Mouse (Mus musculus): ENCODE data around the gene Emc9. TPM values are rescaled to one million over a fixed set of nuclear protein-coding genes. Genes with fewer than 3 reads are reported as not detected.

Emc9 gene
- polyA plus RNA-seq, 1 experiment from 2014 or later, result 9.7 TPM

GRCm38 (mm10) chr14:55589771-55590448, 4.8 kb upstream of the Emc9 start:
- peaks cover 22% of the 10 kb centered on the region for H3K36me3 ChIP-seq
- H3K4me2 ChIP-seq (replicated peaks), result peak overlapping the region; percentile 93
- WGBS, result 78% methylated on average over 11 of the region's 11 CpGs
- H3K27ac ChIP-seq (replicated peaks), result peak overlapping the region; percentile 77
- H3K27me3 ChIP-seq, result no peaks in the 10 kb centered on the region
- no peaks in the 10 kb centered on the region for H3K9me3 ChIP-seq (replicated peaks)
- H3K4me1 ChIP-seq, result peaks cover 22% of the 10 kb centered on the region
- no peak for ATAC-seq (ENCODE audit: insufficient number of reproducible peaks, low FRiP score, low TSS enrichment, low read depth)
- H3K4me3 ChIP-seq (replicated peaks), result peak overlapping the region; percentile 98
- peak overlapping the region; percentile 43 for H3K9ac ChIP-seq

- WGBS, result 88% methylated on average over 5 of the region's 5 CpGs
- Histone ChIP-seq H3K4me3 (replicated peaks) (no peak overlapping the region), H3K4me2 (replicated peaks) (no peak overlapping the region), H3K4me1 (peaks cover 26% of the 10 kb centered on the region), H3K36me3 (peaks cover 15% of the 10 kb centered on the region), H3K9ac (no peak overlapping the region), H3K27ac (replicated peaks) (no peak overlapping the region), H3K9me3 (replicated peaks) (no peaks in the 10 kb centered on the region), H3K27me3 (no peaks in the 10 kb centered on the region)
- ATAC-seq (ENCODE audit: insufficient number of reproducible peaks, low FRiP score, low TSS enrichment, low read depth), result no peak
Measured at GRCm38 (mm10) chr14:55589271-55589670, 4.2 kb upstream of the Emc9 start.

GRCm38 (mm10) chr14:55586149-55586548, 1.0 kb upstream of the Emc9 start:
- Histone ChIP-seq H3K36me3 (peaks cover 17% of the 10 kb centered on the region), H3K4me2 (replicated peaks) (no peak overlapping the region), H3K27me3 (no peaks in the 10 kb centered on the region), H3K4me3 (replicated peaks) (no peak overlapping the region), H3K4me1 (peaks cover 15% of the 10 kb centered on the region), H3K9me3 (replicated peaks) (no peaks in the 10 kb centered on the region), H3K27ac (replicated peaks) (no peak overlapping the region), H3K9ac (no peak overlapping the region)
- ATAC-seq (ENCODE audit: insufficient number of reproducible peaks, low FRiP score, low TSS enrichment, low read depth), result no peak
- 90% methylated on average over 2 of the region's 2 CpGs for WGBS

- Histone ChIP-seq H3K4me2 (replicated peaks) (peak overlapping the region; percentile 88), H3K27me3 (no peaks in the 10 kb centered on the region), H3K9ac (no peak overlapping the region), H3K36me3 (peaks cover 23% of the 10 kb centered on the region), H3K27ac (replicated peaks) (no peak overlapping the region; the same call in 1 of the 2 replicates), H3K4me3 (replicated peaks) (peak overlapping the region; percentile 55), H3K4me1 (peaks cover 15% of the 10 kb centered on the region), H3K9me3 (replicated peaks) (no peaks in the 10 kb centered on the region)
- no peak for ATAC-seq (ENCODE audit: insufficient number of reproducible peaks, low FRiP score, low TSS enrichment, low read depth)
- 54% methylated on average over 6 of the region's 6 CpGs for whole genome bisulfite sequencing
Measured at GRCm38 (mm10) chr14:55585566-55585960, 461 bp upstream of the Emc9 start.

- WGBS, result 46% methylated on average over 5 of the region's 5 CpGs
Measured at GRCm38 (mm10) chr14:55584303-55584701, 800 bp downstream of the Emc9 start.

GRCm38 (mm10) chr14:55581981-55582681, 3.0 kb downstream of the Emc9 start:
- Histone ChIP-seq H3K9ac (no peak overlapping the region), H3K27ac (replicated peaks) (no peak overlapping the region), H3K36me3 (peaks cover 21% of the 10 kb centered on the region), H3K4me3 (replicated peaks) (no peak overlapping the region), H3K9me3 (replicated peaks) (no peaks in the 10 kb centered on the region), H3K4me2 (replicated peaks) (no peak overlapping the region), H3K27me3 (no peaks in the 10 kb centered on the region), H3K4me1 (peaks cover 19% of the 10 kb centered on the region; the same call in 1 of the 2 replicates)
- no peak for ATAC-seq (ENCODE audit: insufficient number of reproducible peaks, low FRiP score, low TSS enrichment, low read depth)
- 61% methylated on average over 9 of the region's 9 CpGs for WGBS

More at GRCm38 (mm10) chr14:55584303-55584701, 800 bp downstream of the Emc9 start:
- no peaks in the 10 kb centered on the region for H3K27me3 ChIP-seq
- H3K4me1 ChIP-seq, result peaks cover 8% of the 10 kb centered on the region; the same call in 1 of the 2 replicates
- no peak overlapping the region; the same call in 1 of the 2 replicates for H3K27ac ChIP-seq (replicated peaks)
- peak overlapping the region; percentile 55 for H3K4me3 ChIP-seq (replicated peaks)
- no peaks in the 10 kb centered on the region for H3K9me3 ChIP-seq (replicated peaks)
- no peak for ATAC-seq (ENCODE audit: insufficient number of reproducible peaks, low FRiP score, low TSS enrichment, low read depth)
- H3K36me3 ChIP-seq, result peaks cover 31% of the 10 kb centered on the region
- H3K4me2 ChIP-seq (replicated peaks), result peak overlapping the region; percentile 88
- H3K9ac ChIP-seq, result 0 out of 2 replicates have a peak overlapping the region, but pooled peaks have one; percentile 35

- no peak for ATAC-seq (ENCODE audit: insufficient number of reproducible peaks, low FRiP score, low TSS enrichment, low read depth)
- Histone ChIP-seq H3K4me2 (replicated peaks) (no peak overlapping the region), H3K27ac (replicated peaks) (no peak overlapping the region), H3K36me3 (peaks cover 19% of the 10 kb centered on the region; the same call in 1 of the 2 replicates), H3K4me3 (replicated peaks) (no peak overlapping the region), H3K9me3 (replicated peaks) (no peaks in the 10 kb centered on the region), H3K27me3 (no peaks in the 10 kb centered on the region), H3K4me1 (peaks cover 22% of the 10 kb centered on the region; the same call in 1 of the 2 replicates), H3K9ac (no peak overlapping the region)
- WGBS, result 93% methylated on average over 16 of the region's 16 CpGs
Measured at GRCm38 (mm10) chr14:55580731-55581130, 4.4 kb downstream of the Emc9 start.

GRCm38 (mm10) chr14:55579511-55580496, 5.3 kb downstream of the Emc9 start:
- ATAC-seq (ENCODE audit: insufficient number of reproducible peaks, low FRiP score, low TSS enrichment, low read depth), result no peak
- H3K4me3 ChIP-seq (replicated peaks), result no peak overlapping the region
- H3K27me3 ChIP-seq, result no peaks in the 10 kb centered on the region
- WGBS, result 84% methylated on average over 23 of the region's 23 CpGs
- H3K36me3 ChIP-seq, result peaks cover 19% of the 10 kb centered on the region; the same call in 1 of the 2 replicates
- H3K4me2 ChIP-seq (replicated peaks), result no peak overlapping the region
- H3K9ac ChIP-seq, result no peak overlapping the region
- H3K9me3 ChIP-seq (replicated peaks), result no peaks in the 10 kb centered on the region
- H3K4me1 ChIP-seq, result peaks cover 22% of the 10 kb centered on the region; the same call in 1 of the 2 replicates
- no peak overlapping the region for H3K27ac ChIP-seq (replicated peaks)

- H3K27me3 ChIP-seq, result no peaks in the 10 kb centered on the region
- ATAC-seq (ENCODE audit: insufficient number of reproducible peaks, low FRiP score, low TSS enrichment, low read depth), result peak; percentile 39
- 25% methylated on average over 6 of the region's 6 CpGs for WGBS
- peak overlapping the region; percentile 84 for H3K4me2 ChIP-seq (replicated peaks)
- no peaks in the 10 kb centered on the region for H3K9me3 ChIP-seq (replicated peaks)
- H3K4me3 ChIP-seq (replicated peaks), result peak overlapping the region; percentile 75
- H3K9ac ChIP-seq, result peak overlapping the region; percentile 88
- peak overlapping the region; percentile 83 for H3K27ac ChIP-seq (replicated peaks)
- 0 out of 2 replicates have a peak, but pooled peaks cover 19% of the 10 kb centered on the region for H3K4me1 ChIP-seq
- peaks cover 19% of the 10 kb centered on the region; the same call in 1 of the 2 replicates for H3K36me3 ChIP-seq
Measured at GRCm38 (mm10) chr14:55578668-55579269, 6.3 kb downstream of the Emc9 start.

- WGBS, result under 1% methylated on average over 32 of the region's 32 CpGs
- Histone ChIP-seq H3K27me3 (no peaks in the 10 kb centered on the region), H3K9ac (peak within 1 kb of the TSS; percentile 88), H3K4me2 (replicated peaks) (peak within 1 kb of the TSS; percentile 84), H3K4me1 (0 out of 2 replicates have a peak, but pooled peaks cover 19% of the 10 kb centered on the region), H3K27ac (replicated peaks) (peak within 1 kb of the TSS; percentile 83), H3K36me3 (peaks cover 19% of the 10 kb centered on the region; the same call in 1 of the 2 replicates), H3K4me3 (replicated peaks) (peak within 1 kb of the TSS; percentile 75), H3K9me3 (replicated peaks) (no peaks in the 10 kb centered on the region)
- ATAC-seq (ENCODE audit: insufficient number of reproducible peaks, low FRiP score, low TSS enrichment, low read depth), result peak; percentile 86
Measured at GRCm38 (mm10) chr14:55577871-55578667, 7.0 kb downstream of the Emc9 start, which contains the start of gene Psme1. Psme1 (plus strand) TSS chr14:55578123.

Data from embryonic facial prominence, embryonic 15.5 days (tissue).